Mouse (Mus musculus) layer of hippocampus, adult 2 months (tissue): Measurements from ENCODE around the gene Ptbp1. TPM values are rescaled to one million over a fixed set of nuclear protein-coding genes. Genes with fewer than 3 reads are reported as not detected.

Experiments
- DNase-seq, 2 experiments: peaks; one replicate each; pipeline ENCODE4 v3.0.0; 2022; ENCODE audit warnings: low spot score in 2 of 2
- H3K27ac ChIP-seq: fragments of 200-600 bp; 2 replicates; pipeline ENCODE4 v1.8.1; 2022
- H3K4me3 ChIP-seq: fragments of 200-600 bp; 2 replicates; pipeline ENCODE4 v1.8.1; 2022; ENCODE audit warnings: mild to moderate bottlenecking
- CTCF ChIP-seq: fragments of 200-600 bp; conservative IDR thresholded peaks from 2 replicates; pipeline ENCODE4 v1.8.1; 2022; ENCODE audit warnings: antibody characterized with exemption, mild to moderate bottlenecking, moderate library complexity
- total RNA-seq, 2 experiments: library from RNA; stranded (reverse); gene quantifications; 2 replicates each; pipeline ENCODE4 v1.2.3; 2021

Gene Ptbp1
- total RNA-seq, 2 experiments from 2014 or later = 56.9 to 58.7 TPM

DNA sequence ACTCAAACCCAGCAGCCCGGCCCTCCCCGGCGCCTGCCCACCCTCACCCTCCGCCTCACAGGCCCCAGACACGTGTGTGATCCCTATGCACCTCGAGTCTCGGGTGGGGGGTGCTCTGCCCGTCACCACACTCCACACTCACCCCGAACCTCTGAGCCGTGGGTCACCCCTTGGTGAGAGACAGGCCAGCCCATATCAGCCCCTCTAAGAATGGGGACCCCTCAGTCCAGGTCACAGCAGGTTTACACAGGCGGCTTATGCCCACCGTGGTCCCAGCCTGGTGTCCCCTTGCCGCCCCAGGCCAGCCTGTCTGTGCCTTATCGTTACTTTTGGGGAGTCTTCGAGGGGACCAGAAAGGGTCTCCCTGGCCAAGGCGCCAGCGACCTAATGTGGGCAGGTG lies 34.6 kb upstream of the Ptbp1 start:
- H3K27ac ChIP-seq = no peak overlapping the region
- no peak for TF ChIP-seq CTCF
- no peak for DNase-seq
- H3K4me3 ChIP-seq = no peak overlapping the region

DNA sequence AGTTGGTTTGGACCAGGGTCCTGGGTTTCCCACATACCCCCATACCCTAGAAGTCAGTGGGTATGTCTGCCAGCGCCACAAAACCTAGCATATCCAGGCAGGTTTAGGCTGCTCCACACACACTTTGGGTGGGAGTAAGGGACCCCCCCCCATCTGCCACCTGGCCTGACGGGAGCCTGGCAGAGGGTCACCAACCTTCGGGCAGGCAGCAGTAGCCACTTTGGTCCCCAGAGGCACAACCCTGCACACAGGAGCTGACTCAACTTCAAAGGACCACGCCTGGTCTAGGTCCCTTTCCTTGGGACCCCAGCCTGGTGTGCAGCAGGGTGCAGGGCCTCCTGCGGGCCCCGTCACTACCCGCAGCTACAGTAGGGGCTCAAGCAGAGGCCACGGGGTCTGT lies 34.0 kb upstream of the Ptbp1 start:
- DNase-seq = no peak
- no peak overlapping the region for H3K4me3 ChIP-seq
- no peak for TF ChIP-seq CTCF
- no peak overlapping the region for H3K27ac ChIP-seq

DNA sequence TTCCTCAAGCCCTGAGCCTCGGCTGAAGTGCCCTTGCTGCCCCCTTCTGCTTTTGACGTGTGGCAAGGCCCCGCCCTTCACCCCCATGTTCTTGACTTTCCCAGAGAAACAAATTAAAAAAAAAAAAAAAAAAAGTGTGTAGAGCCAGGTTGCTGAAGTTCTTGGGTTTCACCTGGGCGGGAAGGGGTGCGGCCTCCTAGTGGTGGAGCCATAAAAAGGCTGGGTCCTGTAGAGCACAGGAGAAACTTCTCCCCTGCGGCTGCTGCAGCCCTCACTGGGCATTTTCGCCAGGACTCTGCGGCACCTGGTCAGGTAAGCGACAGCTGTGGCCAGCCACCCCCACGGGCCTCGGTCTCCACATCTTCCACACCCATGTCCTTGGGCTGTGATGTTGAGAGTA lies 33.4 kb upstream of the Ptbp1 start, which contains the start of gene Misp:
TSS of gene Misp (plus strand) at position 208 of the 400 bp plus-strand sequence.
- Histone ChIP-seq H3K4me3 (no peak within 1 kb of the TSS), H3K27ac (no peak within 1 kb of the TSS)
- peak; percentile 54 for TF ChIP-seq CTCF
- no peak for DNase-seq

DNA sequence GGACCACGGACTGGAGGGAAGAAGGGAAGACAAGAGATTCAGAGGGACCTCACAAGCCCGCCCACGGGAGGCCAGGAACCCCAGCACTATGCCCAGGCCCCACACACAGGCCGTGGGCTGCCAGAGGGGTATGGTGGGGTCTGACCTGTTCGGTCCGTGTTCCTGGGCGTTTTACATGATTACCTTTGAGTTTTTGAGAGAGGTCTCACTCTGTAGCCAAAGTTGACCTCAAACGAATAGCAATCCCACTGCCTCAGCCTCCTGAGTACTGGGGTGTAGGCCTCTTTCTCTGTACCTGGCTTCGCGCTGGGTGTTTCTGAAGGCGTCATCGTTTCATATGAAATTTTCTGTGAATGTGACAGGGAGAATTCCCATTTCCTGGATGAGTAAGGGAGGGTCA lies 32.5 kb upstream of the Ptbp1 start:
- TF ChIP-seq CTCF = no peak
- no peak for DNase-seq
- H3K4me3 ChIP-seq = no peak overlapping the region
- H3K27ac ChIP-seq = no peak overlapping the region

DNA sequence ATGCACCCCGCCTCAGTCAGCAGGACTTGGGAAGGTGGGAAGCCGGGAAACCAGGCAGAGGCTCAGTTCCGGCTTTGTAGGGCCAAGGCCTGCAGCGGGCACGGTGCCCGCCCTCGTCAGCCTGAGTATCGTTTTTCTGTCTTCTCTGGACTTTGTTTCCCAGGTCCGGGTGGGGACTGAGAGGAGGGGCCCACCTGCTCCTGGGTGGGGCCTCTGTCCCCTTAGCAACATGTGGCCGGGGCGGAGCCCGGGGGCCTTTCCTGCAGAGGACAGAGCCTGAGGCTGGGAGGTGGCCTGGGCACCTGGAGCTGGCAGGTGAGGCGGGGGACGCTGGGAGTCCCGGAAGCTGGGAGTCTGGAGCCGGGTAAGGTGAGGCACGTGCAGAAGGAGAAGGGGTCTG lies 31.9 kb upstream of the Ptbp1 start:
- no peak for DNase-seq
- no peak for TF ChIP-seq CTCF
- Histone ChIP-seq H3K27ac (no peak overlapping the region), H3K4me3 (no peak overlapping the region)

DNA sequence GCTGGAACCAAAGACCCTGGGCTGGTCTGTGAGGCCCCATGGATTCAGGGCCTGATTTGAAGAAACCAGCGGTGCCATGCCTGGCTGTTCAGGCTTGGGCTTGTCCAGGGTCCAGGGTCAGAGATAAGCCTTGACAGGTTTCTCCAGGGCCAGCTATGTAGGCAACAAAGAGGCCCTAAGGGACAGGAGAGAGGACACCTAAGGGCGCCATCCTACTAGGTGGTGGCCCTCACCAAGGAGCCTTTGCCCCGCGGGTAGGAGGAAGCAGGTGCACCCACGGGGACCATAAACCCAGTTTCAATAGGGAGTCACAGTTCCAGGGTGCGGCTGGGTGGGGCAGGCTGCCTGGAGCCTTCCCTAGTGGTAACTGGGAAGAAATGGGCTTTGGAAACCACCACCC lies 31.2 kb upstream of the Ptbp1 start:
- TF ChIP-seq CTCF = no peak
- Histone ChIP-seq H3K4me3 (no peak overlapping the region), H3K27ac (no peak overlapping the region)
- DNase-seq = no peak

DNA sequence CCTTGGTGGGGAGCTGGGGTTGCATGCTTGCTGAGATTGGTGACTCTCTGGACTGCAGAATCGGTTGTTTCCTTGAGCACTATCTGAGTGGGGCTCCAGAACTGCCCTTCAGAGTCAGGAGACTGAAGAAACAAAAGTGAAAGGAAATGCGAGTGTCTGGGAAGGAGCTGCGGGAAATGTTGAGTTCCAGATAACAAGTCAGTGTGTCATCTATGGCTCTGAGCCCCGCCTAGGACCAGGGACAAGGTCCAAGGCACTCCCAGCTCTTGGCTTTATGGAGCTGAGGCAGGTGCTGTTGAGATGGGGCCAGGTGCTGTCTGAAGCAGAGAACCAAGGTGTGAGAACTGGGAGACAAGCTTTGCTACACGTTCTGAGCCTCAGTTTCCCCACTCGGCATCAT lies 29.8 kb upstream of the Ptbp1 start:
- DNase-seq = no peak
- H3K4me3 ChIP-seq = no peak overlapping the region
- no peak overlapping the region for H3K27ac ChIP-seq
- TF ChIP-seq CTCF = no peak

DNA sequence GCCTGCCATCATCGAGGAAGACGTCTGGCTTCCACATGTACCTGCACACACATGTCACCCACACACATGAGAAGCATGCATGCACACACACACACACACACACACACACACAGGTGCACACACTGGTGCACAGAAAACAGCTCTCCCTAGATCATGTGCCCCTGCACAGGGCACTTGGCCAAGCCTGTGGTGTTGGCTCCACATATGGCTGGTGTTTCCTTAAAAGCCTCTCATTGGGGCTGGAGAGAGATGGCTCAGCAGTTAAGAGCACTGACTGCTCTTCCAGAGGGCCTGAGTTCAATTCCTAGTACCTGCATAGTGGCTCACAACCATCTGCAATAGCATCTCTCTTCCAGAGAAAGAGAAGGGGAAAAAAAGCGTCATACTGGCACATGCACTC lies 22.6 kb upstream of the Ptbp1 start:
- no peak overlapping the region for H3K27ac ChIP-seq
- DNase-seq = no peak
- no peak overlapping the region for H3K4me3 ChIP-seq
- TF ChIP-seq CTCF = no peak

DNA sequence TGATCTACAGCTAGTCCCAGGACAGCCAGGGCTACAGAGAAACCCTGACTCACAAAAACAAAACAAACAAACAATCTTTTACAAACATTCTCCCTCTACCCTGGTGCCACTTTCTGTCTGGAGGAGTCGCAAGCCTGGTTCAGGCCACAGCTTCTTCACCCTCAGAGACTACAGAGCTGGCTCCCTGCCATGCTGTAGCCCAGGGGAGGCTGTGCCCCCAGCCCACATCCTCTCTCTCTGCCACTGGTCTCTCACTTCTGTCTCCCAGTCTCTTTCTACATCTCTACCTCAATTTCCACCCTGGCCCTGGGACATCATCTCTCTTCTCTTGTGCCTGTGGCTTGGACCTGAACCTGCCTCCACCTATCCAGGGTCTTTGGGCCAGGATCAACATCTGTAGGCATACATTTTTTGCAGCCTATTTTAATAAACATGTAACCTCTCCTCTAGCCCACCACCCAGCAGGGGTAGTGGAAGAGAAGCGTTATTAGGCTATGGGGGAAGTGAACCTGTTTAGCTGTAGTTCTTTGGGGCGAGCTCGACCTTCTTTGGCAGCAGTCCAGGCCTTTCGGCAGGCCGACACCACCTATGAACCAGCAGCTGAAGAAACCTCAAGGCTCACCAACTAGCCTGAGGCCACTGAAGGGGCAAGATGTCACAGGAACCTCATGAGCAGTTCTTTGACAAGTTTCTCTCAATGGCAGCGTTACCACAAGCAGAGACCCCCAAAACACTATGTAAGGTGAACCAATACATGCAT lies 22.0 kb upstream of the Ptbp1 start:
- DNase-seq = no peak
- no peak for TF ChIP-seq CTCF
- H3K27ac ChIP-seq = no peak overlapping the region

DNA sequence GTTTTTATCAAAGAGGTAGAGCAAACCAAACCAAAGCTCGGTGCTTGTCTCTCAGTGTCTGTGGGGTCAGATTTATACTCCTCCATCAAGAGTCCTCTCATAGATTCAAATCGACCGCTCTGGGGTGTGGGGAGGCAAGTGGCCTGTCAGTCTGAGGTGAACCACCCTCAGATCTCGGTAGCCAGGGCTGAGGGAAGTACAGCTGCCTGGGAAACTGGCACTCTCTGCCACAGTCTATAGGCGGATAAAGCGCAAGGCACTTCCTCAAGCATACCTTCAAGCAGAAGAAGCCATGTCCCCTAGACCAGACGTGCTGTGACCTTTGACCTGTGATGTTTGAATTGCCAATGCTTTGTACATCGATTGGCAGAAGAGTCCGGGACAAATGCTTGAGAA lies 21.4 kb upstream of the Ptbp1 start:
- no peak for DNase-seq
- no peak overlapping the region for H3K4me3 ChIP-seq
- H3K27ac ChIP-seq = no peak overlapping the region
- no peak for TF ChIP-seq CTCF

More for the DNA sequence above, 22.0 kb upstream of the Ptbp1 start:
- H3K4me3 ChIP-seq = no peak overlapping the region

DNA sequence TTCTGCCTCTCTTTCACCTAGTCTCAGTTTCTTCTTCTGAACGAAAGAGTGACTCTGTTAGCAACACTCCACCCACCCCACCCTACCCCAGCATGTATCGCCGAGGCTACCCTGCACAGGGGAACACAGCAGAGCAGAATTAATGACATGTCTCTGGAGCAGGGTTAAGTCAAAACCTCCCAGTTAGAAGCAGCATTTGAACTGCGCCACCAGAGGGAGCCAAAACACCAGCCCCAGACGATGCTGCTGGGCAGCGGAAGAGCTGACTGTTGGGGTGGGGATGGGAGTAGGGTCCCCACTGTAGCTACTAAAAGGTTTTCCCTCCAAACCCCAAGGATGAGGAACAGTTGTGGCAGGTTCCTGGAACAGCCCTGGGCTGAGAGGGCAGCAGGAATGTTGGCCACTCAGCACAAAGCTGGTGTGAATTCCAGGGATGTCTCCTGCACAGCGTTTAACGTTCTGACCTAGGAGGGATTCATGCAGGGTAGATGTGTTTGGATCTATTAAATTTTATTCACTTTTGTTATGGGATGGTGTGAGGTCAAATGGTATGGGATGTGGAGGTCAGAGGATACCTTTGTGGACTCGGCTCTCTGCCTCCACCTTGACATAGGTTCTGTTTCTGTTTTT lies 19.3 kb upstream of the Ptbp1 start:
- Histone ChIP-seq H3K27ac (no peak overlapping the region), H3K4me3 (no peak overlapping the region)
- TF ChIP-seq CTCF = peak; percentile 88
- DNase-seq = peak; percentile 71 to 82

DNA sequence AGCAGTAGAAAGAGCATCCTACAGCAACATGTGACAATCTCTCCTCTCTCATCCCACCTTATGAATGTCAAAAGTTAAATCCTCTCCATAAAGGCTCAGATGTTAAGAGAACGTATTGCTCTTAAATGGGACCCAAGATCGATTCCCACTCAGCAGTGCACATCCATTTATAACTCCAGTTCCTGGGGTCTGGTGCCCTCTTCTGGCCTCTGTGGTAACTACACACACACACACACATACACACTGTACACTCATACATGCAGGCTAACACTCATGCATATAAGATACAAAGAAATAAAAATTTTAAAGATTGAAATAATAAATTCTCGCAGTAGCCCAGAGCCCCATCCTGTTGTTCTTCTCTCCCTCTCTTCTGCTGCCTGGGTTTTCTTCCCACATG lies 17.3 kb upstream of the Ptbp1 start:
- no peak for DNase-seq
- Histone ChIP-seq H3K4me3 (no peak overlapping the region), H3K27ac (no peak overlapping the region)
- peak; percentile 60 for TF ChIP-seq CTCF

DNA sequence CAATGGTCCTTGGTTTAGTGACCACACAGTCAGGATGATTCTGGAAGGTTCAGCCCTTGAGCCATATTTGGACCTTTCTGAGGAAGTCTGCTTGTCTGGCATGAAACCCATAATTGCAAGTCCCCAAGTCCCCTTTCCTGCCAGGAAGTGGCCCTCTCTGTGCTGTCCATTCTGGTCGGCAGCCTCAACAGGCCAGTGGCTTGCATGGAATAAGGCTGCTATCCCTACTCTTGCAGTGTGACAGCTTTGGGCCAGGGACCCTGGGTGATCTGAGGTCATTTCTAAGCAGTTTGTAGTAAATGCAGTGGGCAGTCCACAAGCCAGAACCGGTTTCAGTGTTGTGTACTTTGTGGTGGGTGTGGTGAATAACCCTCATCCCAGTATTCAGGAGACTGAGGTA lies 16.1 kb upstream of the Ptbp1 start:
- Histone ChIP-seq H3K4me3 (no peak overlapping the region), H3K27ac (no peak overlapping the region)
- TF ChIP-seq CTCF = no peak
- DNase-seq = no peak

DNA sequence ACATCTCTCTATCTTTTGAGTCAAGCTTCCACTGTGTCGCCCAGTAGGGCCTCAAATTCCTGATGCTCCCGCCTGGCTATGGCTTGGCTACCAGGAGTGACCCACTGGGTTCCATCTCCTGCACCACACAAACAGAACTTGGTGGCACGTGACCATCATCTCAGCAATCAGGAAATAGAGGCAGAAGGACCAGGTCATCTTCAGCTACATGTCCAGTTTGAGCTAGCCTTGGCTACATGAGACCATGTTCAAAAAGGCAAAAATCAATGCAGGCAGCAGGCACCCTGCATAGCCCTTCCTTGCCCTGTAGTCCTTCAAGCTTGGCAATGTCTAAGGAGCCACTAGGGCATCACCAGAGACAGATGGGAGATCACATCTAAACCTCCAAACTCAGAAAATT lies 14.1 kb upstream of the Ptbp1 start:
- no peak for TF ChIP-seq CTCF
- H3K27ac ChIP-seq = peak overlapping the region; percentile 90
- DNase-seq = no peak
- H3K4me3 ChIP-seq = peak overlapping the region; percentile 60; the same call in 1 of the 2 replicates
